In genomic region chr12:64917578-64918471, GRCm38 (mm10) we compare ENCODE assay signal across 8 mouse cellular contexts. TPM values are rescaled to one million over a fixed set of nuclear protein-coding genes. Genes with fewer than 3 reads are reported as not detected.
DNase-seq lines count a peak whose midpoint lies in the region; ATAC-seq lines count a peak whose summit lies in the region.

Gene Gm527 (plus strand): TSS chr12:64917906.

- peaks cover 10% of the 10 kb centered on the region for H3K4me1 ChIP-seq in hindbrain, embryonic 15.5 days (replicated peaks)

- no peaks in the 10 kb centered on the region for H3K9me3 ChIP-seq in hindbrain, embryonic 15.5 days

- no peaks in the 10 kb centered on the region; the same call in 1 of the 2 replicates for H3K36me3 ChIP-seq in hindbrain, embryonic 15.5 days

- peak; percentile 94 for DNase-seq in T-cell, adult 2 months (ENCODE audit: low spot score)
- peak; percentile 91 to 96 for DNase-seq in cerebellum, postnatal 36 days
- peak; percentile 90 to 93 for DNase-seq in frontal cortex, postnatal 36 days (ENCODE audit: low spot score in 2 of 2)
- peak; percentile 88 for DNase-seq in left cerebral cortex, adult 11 months (ENCODE audit: low spot score)
- peak; percentile 95 to 97 for DNase-seq in lung, postnatal 4 days
- peak; percentile 95 for DNase-seq in retina, postnatal 7 days (ENCODE audit: low read depth, low spot score)
- peak; percentile 93 for DNase-seq in urinary bladder, adult 2 months (ENCODE audit: low spot score)

- peak; percentile 100 for ATAC-seq in hindbrain, embryonic 15.5 days (ENCODE audit: low FRiP score, low read depth)

- peak within 1 kb of the TSS; percentile 81 for H3K4me2 ChIP-seq in hindbrain, embryonic 15.5 days

- H3K9ac ChIP-seq in hindbrain, embryonic 15.5 days, result peak within 1 kb of the TSS; percentile 78

- H3K4me3 ChIP-seq in hindbrain, embryonic 15.5 days, result peak within 1 kb of the TSS; percentile 71

- peak within 1 kb of the TSS; percentile 79 for H3K27ac ChIP-seq in hindbrain, embryonic 15.5 days (replicated peaks)

- WGBS in hindbrain, embryonic 15.5 days, result under 1% methylated on average over 79 of the region's 93 CpGs

- H3K27me3 ChIP-seq in hindbrain, embryonic 15.5 days, result no peaks in the 10 kb centered on the region; the same call in 1 of the 2 replicates

RNA-seq across cellular contexts. Expression of gene Gm527, which starts in this region (rescaled TPM):
- 2.1 and 2.8 TPM in 2 replicates for polyA plus RNA-seq in hindbrain, embryonic 15.5 days (2015; fragmentation: Nextera tagmentation; extraction: Ambion mirVana)
- 4.5 and 7.6 TPM in 2 replicates for polyA plus RNA-seq in urinary bladder, adult 2 months (2012; rRNA removed)

Comparison
In these comparisons a context has a peak if more than half of its experiments do, and no peak if none do; other contexts are left out.
1. Peak in every context shown above with its lines: DNase-seq, ATAC-seq, H3K4me3 ChIP-seq and H3K27ac ChIP-seq.